Mouse (Mus musculus): Measurements from ENCODE around the gene Gm30191. TPM values are rescaled to one million over a fixed set of nuclear protein-coding genes. Genes with fewer than 3 reads are reported as not detected.

Gm30191 gene
- not detected for total RNA-seq (2021)
- long read RNA-seq, experiment 1 = 0 reads
- long read RNA-seq, experiment 2 = 0 reads

- no peak for TF ChIP-seq CTCF (IDR thresholded peaks at IDR 0.05)
- no peak for DNase-seq (ENCODE audit: extremely low spot score in 1 of 2, low spot score in 2 of 2)
Measured at GRCm38 (mm10) chr4:134246719-134247258, at the start of gene Gm30191. Gene Gm30191 (plus strand): TSS chr4:134246935.

GRCm38 (mm10) chr4:134199371-134199770 lies 47.4 kb upstream of the Gm30191 start:
- H3K27ac ChIP-seq = no peak overlapping the region
- H3K4me3 ChIP-seq = no peak overlapping the region
- intact Hi-C loops (cut with DNase I) = no loop called here
- TF ChIP-seq CTCF (IDR thresholded peaks at IDR 0.05) = no peak
- DNase-seq (ENCODE audit: extremely low spot score in 1 of 2, low spot score in 2 of 2) = no peak

More at GRCm38 (mm10) chr4:134246719-134247258, at the start of gene Gm30191:
- intact Hi-C loops (cut with DNase I) = no loop called here
- H3K4me3 ChIP-seq = peak within 1 kb of the TSS; percentile 77
- H3K27ac ChIP-seq = no peak within 1 kb of the TSS

- TF ChIP-seq CTCF (IDR thresholded peaks at IDR 0.05) = no peak
- H3K4me3 ChIP-seq = no peak within 1 kb of the TSS
- no peak for DNase-seq (ENCODE audit: extremely low spot score in 1 of 2, low spot score in 2 of 2)
- H3K27ac ChIP-seq = no peak within 1 kb of the TSS
- intact Hi-C loops (cut with DNase I) = no loop called here
Measured at GRCm38 (mm10) chr4:134202904-134203303, 43.8 kb upstream of the Gm30191 start, which contains the start of gene Gm7534. Gene Gm7534 (minus strand): TSS chr4:134203004.

GRCm38 (mm10) chr4:134203340-134203896 lies 43.3 kb upstream of the Gm30191 start:
- Histone ChIP-seq H3K27ac (no peak overlapping the region), H3K4me3 (no peak overlapping the region)
- intact Hi-C loops (cut with DNase I) = no loop called here
- DNase-seq (ENCODE audit: extremely low spot score in 1 of 2, low spot score in 2 of 2) = no peak
- TF ChIP-seq CTCF (IDR thresholded peaks at IDR 0.05) = no peak

GRCm38 (mm10) chr4:134206488-134207053 lies 40.2 kb upstream of the Gm30191 start:
- no peak for DNase-seq (ENCODE audit: extremely low spot score in 1 of 2, low spot score in 2 of 2)
- intact Hi-C loops (cut with DNase I) = no loop called here
- H3K27ac ChIP-seq = no peak overlapping the region
- TF ChIP-seq CTCF (IDR thresholded peaks at IDR 0.05) = no peak
- no peak overlapping the region for H3K4me3 ChIP-seq

- DNase-seq (ENCODE audit: extremely low spot score in 1 of 2, low spot score in 2 of 2) = no peak
- intact Hi-C loops (cut with DNase I) = no loop called here
- Histone ChIP-seq H3K27ac (no peak overlapping the region), H3K4me3 (no peak overlapping the region)
- no peak for TF ChIP-seq CTCF (IDR thresholded peaks at IDR 0.05)
Measured at GRCm38 (mm10) chr4:134222793-134223600, 23.7 kb upstream of the Gm30191 start.

GRCm38 (mm10) chr4:134227194-134227593 lies 19.5 kb upstream of the Gm30191 start, which contains the start of gene Catsper4:
Gene Catsper4 (minus strand): TSS chr4:134227383.
- peak; percentile 36 for TF ChIP-seq CTCF (IDR thresholded peaks at IDR 0.05)

GRCm38 (mm10) chr4:134230431-134230830 lies 16.3 kb upstream of the Gm30191 start:
- H3K4me3 ChIP-seq = no peak overlapping the region
- no peak for DNase-seq (ENCODE audit: extremely low spot score in 1 of 2, low spot score in 2 of 2)
- H3K27ac ChIP-seq = no peak overlapping the region
- TF ChIP-seq CTCF (IDR thresholded peaks at IDR 0.05) = no peak
- intact Hi-C loops (cut with DNase I) = no loop called here

More at GRCm38 (mm10) chr4:134227194-134227593, 19.5 kb upstream of the Gm30191 start, which contains the start of gene Catsper4:
- Histone ChIP-seq H3K27ac (no peak within 1 kb of the TSS), H3K4me3 (no peak within 1 kb of the TSS)
- no peak for DNase-seq (ENCODE audit: extremely low spot score in 1 of 2, low spot score in 2 of 2)
- intact Hi-C loops (cut with DNase I) = no loop called here

- DNase-seq (ENCODE audit: extremely low spot score in 1 of 2, low spot score in 2 of 2) = no peak
- intact Hi-C loops (cut with DNase I) = no loop called here
- Histone ChIP-seq H3K27ac (no peak overlapping the region), H3K4me3 (no peak overlapping the region)
- TF ChIP-seq CTCF (IDR thresholded peaks at IDR 0.05) = no peak
Measured at GRCm38 (mm10) chr4:134234876-134235275, 11.9 kb upstream of the Gm30191 start.

- H3K4me3 ChIP-seq = peak overlapping the region; percentile 9; the same call in 1 of the 2 replicates
- DNase-seq (ENCODE audit: extremely low spot score in 1 of 2, low spot score in 2 of 2) = no peak
- no peak for TF ChIP-seq CTCF (IDR thresholded peaks at IDR 0.05)
- intact Hi-C loops (cut with DNase I) = no loop called here
- no peak overlapping the region for H3K27ac ChIP-seq
Measured at GRCm38 (mm10) chr4:134237582-134238278, 9.0 kb upstream of the Gm30191 start.

GRCm38 (mm10) chr4:134238279-134238651 lies 8.5 kb upstream of the Gm30191 start, which contains the start of gene Cnksr1:
Gene Cnksr1 (minus strand): TSS chr4:134238399.
- TF ChIP-seq CTCF (IDR thresholded peaks at IDR 0.05) = no peak
- DNase-seq (ENCODE audit: extremely low spot score in 1 of 2, low spot score in 2 of 2) = no peak
- intact Hi-C loops (cut with DNase I) = no loop called here
- Histone ChIP-seq H3K4me3 (peak within 1 kb of the TSS; percentile 9; the same call in 1 of the 2 replicates), H3K27ac (no peak within 1 kb of the TSS)

Measured in left cerebral cortex, adult 2 months (tissue).